Mouse (Mus musculus) small intestine, adult 2 months (tissue): ENCODE measurements at regions not wholly inside any gene's neighbourhood (a gene's known extent, or its start where the extent isn't known, plus 50 kb on each side); places are given as distances from the start of the nearest gene placed in this dataset.

Experiments used
- CTCF ChIP-seq: fragments of 200-500 bp; IDR thresholded peaks from 2 replicates; pipeline ENCODE4 v1.5.1; 2012; ENCODE audit warnings: low read depth, mild to moderate bottlenecking, control low read depth, inconsistent platforms, low read length, moderate library complexity, mixed read lengths; ENCODE audit not compliant: insufficient replicate concordance, insufficient read length; ENCODE audit errors: extremely low read depth
- POLR2A ChIP-seq: fragments of 200-500 bp; IDR thresholded peaks from 2 replicates; pipeline ENCODE4 v1.6.1; 2012; ENCODE audit warnings: low read depth, mild to moderate bottlenecking, control low read depth, inconsistent platforms, low read length, moderate library complexity

DNA sequence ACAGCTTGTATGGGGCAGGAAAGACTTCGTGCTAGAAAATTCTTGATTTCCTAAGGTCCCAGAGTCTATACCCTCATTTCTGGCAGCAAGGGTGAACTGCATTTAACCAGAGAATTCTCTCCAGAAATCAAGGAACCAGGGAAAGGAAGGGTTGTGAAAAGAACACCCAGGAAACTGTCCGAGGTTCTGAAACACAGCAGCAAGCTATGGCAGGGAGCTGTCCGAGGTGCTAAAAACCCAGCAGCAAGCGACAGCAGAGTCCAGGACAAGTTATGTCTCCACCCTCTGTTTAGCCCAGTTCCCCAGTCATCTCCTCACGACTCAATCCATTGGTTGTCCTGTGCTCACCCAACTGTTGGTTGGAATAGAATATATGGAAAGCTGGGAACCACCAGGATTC is 171.1 kb downstream of the Matn1 start:
- no peak for TF ChIP-seq CTCF
- no peak for TF ChIP-seq POLR2A
